Mouse (Mus musculus): ENCODE results near the gene Syt8.

Gene Syt8

DNA sequence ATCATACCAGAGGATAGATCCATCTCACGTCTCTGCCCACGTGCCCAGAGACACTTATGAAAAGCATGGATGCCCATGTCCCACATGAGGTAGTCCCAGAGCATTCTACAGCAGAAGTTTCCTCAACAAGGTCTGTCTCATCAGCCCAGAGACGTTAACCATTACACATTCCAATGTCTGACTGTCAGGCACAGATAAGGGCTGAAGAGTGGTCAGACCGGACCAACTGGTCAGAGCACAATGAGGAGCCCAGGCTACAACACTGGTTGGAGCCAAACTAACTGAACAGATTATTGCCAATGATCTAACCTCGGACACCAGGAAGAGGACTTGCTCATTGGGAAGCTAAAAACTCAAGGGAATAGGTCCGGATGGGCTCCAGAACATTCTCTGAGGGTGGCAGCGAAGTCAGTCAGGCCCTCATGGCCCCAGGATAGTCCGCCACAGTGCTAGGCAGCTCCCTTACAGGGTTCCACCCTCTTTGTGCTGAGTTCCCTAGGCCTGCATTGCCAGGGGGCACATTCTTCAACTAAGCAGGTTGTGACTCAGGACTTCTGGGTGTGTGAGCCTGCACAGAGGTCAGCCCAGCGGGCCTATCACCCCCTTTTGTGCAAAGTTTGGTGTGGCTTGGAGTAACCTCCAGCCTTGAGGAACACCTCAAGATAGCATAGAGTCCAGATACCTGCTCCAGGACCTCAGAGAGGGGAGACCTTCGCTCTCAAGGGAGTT, at the start of gene Syt8:
Gene Syt8, plus strand, starts transcription at position 714 of the 729 bp plus-strand sequence.
- WGBS = 91% methylated on average over 10 of the region's 10 CpGs

DNA sequence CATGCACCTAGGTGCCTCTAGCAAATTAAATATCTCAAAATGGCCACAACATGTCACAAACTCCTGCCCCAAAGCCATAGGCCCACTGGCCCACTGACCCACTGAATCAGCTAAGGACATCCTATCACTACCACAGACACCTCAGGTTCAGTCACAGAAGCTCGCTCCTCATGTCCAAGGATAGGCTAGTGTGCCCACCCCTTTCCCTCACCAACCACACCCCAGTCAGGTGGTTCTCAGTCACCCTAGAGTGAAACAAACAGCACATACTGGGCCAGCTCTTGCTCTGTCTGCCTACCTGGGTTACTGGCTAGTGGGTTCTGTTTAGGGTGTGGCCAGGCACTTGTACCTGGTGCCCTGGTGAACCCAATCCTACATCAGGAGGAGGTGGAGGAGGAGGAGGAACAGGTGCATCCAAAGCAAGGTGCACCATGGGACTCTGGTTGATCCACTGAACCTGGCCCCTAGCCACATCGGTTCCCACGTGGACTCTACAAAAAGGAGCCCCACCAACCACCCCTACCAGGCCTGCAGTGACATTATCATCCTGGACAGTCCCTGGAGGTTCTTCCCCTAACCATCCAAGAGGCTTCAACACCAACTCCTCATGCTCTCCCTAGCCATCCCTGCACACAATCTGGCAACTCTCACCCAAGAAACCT, 48.8 kb upstream of the Syt8 start:
- WGBS = 60% methylated on average over 3 of the region's 3 CpGs

DNA sequence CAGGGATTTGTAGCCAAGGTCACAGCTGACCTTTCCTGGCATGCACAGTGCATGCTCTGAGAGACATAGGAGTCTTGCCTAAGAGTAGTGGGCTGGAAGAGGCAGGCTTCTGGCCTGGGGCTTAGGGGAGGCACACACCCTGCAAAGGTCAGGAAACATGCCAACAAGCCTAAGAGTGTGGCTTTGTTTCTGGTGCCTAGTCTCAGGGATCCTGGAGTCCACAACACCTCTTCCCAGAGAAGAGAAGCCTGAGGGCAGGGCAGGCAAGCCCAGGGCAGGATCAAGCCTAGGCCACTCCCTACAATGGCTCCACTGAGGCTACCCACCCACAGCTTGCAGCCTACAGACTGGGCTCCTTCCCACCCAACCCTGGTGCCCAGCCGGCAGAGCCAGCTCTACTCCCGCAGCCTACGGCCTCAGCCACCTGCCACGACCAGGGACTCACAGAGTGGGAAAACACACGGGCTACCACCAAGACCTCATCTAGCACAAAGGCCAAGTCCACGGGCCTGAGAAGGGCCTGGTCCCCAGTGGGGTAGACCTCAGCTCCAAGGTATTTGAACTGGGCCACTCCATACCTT, 47.9 kb upstream of the Syt8 start:
- 13% methylated on average over 6 of the region's 6 CpGs for WGBS

DNA sequence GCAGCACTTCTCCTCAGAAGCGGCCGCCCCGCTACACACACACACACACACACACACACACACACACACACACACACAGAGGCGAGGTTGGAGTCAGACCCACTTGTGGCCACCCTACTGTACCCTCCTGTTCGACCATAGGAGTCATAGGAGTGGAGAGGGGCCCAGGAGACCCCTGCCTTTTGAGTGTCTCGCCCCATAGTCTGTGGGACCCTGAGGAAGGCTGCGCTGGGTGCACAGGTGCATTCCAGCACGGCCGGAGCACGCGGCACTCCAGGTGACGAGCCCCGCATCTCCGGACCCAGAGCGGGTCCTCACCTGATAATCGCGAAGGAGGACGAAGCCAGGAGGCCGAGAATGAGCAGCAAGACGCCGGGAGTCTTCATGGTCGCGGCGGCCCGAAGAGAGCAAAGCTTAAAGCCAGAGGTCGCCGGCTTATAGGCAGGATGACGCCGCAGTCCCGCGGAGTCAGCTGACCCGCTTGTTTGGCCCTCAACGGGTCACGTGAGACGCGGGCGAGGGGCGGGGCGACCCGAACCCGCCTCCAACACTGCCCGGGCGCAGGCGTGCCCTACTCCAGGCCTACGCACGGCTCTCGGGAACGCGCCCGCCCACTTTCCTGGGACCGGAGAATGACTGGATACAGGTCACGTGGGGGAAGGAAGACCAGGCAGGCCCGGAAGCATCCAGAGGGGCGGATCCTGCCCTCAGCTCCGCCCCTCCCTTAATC, 47.1 kb upstream of the Syt8 start, which contains the start of gene Ctsd:
Gene Ctsd, minus strand, starts transcription at position 620 of the 730 bp plus-strand sequence.
- WGBS = under 1% methylated on average over 55 of the region's 55 CpGs

DNA sequence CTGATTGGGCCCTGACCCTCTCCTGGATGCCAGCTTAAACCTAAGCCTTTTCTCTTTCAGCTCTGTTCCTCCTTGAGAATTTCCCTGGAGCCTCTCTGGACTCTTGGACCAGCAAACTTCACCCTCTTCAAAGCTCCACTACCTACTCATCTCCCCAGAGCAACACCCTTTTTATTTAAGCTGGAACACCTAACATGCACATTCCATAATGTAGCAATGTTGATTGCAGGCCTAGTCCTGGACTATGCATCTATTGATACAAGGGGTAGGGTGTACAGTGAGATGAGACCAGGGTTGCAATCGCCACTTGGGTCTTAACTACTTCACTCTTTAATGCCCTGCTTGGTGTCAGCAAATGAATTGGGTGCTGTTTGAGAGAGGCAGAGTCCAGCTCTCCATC, 46.5 kb upstream of the Syt8 start:
- 78% methylated on average over 1 of the region's 1 CpGs for WGBS

DNA sequence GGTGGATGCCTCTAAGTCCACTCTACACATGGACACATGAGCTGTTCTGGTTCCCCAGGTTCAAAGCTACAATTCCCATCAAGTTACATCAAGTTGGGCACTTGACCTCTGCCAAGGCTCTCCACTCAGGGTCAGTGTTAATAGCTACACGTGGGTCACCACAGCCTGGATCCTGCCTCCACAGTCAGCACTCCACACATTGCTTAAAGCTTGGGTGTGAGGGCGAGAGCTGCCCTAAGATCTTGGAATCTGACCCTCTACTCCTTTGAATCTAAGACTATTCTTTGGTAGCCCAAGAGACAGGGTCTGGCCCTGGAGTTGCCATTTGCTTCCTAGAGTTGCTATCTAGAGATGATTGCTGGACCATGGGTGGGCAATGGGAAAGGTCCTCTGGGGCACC, 45.9 kb upstream of the Syt8 start:
- 97% methylated on average over 2 of the region's 2 CpGs for WGBS

DNA sequence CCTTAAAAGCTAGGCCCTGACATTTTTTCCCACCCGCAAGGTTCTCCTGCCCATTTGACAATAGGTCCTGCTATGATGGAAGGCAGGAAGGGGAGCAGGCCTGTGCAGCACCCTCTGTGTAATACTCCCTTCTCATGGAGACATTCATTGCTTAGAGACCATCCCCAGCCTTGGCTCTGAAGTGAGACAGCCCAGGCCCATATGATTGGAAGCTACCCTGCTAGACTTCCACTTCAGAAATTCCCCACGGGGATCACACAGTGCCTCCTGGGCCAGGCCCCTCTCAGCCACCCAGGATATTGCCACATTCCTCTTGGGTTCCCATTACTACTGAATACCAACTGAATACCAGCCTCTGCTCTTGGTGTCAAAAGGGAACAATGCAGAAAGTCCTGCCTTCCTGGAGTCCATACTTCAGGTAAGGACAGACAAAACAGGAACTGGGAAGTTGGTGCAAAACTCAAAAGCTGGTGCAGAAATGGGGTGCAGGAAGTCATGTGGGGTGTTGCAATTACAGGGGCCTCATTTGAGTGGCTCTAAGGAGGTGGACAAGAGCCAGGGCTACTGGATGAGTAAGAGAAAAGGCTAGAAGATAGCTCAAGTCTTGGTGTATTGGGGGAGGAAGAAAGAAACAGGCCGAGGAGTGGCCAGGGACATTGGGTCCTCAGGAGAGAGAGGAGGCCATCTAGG, 44.5 kb upstream of the Syt8 start:
- 94% methylated on average over 3 of the region's 3 CpGs for WGBS

DNA sequence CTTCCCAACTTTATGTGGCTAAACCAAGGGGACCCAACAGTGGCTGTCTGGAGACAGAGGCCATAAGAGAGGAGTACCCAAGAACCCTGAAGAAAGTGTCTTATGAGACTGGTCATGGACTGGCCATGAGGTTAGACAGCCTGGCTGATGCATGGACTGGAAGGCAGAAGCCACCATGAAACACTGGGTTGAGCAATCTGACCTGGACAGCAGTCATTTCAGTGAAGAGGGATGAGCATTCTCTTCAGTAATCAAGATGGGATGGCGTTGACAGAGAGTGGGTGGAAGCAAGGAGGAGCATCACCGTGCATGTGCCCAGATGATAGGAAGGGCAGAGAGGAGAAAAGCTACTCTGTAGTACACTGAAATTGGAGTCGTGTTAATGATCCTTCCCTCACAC, 43.5 kb upstream of the Syt8 start:
- WGBS = 74% methylated on average over 3 of the region's 3 CpGs

DNA sequence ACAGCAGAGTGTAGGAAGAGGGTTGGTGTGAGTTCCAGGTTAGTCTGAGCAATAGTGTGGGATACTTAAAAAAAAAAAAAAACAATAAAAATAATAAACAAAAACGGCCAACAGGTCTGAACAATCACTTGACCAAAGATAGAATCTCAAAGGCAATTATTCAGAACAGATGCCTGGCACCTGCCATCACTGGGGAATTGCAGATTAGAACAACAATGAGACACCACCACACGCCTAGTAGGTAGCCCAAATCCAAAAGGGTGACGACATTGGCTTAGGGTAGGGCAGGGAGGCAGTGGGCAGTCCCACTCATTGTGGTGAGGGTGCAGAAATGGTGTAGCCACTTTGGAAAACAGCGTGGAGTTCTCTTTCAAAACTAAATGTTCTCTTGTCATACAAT, 43.0 kb upstream of the Syt8 start:
- WGBS = 62% methylated on average over 4 of the region's 4 CpGs

DNA sequence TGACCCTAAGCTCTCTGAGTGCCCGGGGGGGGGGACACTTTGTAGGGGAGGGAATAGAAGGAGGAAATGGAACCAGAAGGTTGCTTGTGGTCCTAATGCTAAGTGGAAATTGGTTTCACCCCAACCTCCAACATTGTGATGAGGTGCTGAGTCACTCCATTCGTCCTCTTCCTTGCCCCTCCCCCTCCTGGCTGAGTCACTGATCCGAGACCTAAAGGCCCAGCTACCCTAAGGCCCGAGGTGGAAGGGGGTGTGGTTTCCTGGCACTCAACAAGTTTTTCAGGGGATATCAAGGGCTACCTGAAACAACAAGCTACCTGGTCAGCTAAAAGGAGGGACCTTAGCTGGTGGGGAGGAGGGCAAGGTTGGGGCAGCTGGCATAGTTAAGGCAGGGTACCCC, 41.5 kb upstream of the Syt8 start:
- 24% methylated on average over 4 of the region's 4 CpGs for WGBS

DNA sequence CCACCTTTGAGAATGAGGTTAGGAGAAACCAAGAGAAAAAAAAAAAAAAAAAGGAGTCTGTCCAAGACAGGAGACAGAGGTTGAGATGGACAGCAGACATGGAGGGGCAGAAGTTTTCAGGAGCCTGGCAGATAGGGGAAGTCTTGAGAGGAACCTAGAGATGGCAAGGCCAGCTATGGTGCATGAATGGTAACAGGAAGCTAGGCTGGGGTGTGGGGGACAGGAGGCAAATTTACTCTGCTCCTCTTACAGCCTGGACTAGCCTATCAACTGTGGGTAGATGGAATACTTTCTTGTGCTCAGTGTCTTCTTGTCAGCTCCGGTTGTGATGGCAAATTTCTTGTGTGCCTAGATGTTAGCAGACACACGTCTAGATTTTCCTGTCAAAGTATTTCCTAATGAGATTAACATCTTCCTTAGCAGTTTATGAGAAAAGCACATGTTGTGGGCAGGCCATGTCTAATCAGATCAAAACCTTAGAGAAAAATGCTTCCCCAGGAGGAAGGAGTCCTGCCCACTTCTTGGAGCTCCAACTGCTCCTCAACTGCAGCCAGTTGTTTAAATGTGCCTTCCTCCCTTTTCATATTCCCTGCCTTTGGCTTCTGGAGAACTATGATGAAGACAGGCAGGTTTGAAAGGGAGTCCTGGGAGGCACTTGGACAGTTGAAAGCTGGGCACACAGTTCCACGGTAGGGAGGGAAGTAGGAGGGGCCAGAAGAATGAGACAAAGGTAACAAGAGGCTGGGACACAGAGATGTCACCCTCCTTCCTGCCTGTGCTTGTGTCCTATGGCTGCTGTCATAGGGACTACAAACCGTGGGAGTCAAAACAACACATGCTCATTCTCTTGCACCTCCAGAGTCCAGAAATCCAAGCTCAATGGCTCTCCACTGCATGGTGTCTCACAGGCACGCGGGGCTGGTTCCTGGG, 40.1 kb upstream of the Syt8 start:
- WGBS = 63% methylated on average over 6 of the region's 6 CpGs

DNA sequence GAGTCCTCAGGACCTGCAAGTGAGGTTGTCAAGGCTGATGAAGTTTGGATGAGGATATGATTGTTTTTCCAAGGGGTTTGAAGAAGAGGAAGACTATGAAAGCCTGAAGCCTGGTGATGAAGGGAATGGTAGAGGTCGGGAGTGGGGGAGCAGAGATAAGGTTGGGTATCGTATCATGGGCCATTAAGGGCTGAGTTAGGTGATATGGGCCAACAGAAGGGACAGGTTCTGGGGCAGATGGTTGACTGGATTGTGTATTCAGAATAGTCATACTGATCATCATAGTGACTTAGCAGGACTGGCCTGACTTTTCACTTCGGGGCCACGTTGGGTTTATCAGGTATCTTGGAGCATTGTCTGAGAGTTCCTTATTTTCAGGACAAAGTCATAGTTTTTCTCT, 39.2 kb upstream of the Syt8 start:
- WGBS = 91% methylated on average over 4 of the region's 4 CpGs

DNA sequence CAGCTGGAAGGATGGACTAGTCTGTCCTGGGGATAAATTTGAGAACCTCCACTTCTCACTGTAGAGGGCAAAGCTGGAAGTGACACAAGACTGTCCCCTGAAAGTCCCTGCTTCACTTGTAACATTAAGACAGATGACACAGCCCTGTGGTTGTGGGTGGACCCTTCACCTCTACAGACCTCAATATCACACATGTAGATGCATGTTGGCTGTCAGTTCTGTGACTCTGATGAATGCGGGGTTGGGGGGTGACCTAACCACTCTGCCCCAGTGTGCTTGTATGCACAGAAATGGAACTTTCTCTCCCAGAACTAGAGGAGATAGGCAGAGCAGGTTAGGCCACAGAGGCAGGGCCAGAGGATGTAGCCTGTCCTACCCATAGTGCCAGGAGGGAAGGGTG, 38.0 kb upstream of the Syt8 start:
- WGBS = 93% methylated on average over 1 of the region's 1 CpGs

DNA sequence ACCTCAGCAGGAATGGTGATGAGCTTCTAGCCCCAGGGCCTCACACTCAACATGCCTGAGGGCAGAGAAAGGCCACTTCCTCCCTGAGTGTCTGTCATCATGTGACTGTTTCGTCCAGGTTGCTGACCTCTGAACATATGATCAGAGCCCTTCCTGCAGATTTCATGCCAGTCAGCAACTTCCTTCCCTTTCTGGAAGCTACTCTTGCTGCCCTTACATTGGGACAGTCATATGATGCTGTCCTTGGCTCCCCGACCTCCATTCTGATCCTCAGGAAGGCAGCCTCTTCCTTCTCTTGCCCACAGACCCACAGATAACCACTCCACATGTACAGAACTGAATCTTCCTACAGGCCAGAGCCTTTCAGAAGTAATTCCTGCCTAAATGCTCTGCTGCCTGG, 36.6 kb upstream of the Syt8 start:
- 83% methylated on average over 2 of the region's 2 CpGs for WGBS

DNA sequence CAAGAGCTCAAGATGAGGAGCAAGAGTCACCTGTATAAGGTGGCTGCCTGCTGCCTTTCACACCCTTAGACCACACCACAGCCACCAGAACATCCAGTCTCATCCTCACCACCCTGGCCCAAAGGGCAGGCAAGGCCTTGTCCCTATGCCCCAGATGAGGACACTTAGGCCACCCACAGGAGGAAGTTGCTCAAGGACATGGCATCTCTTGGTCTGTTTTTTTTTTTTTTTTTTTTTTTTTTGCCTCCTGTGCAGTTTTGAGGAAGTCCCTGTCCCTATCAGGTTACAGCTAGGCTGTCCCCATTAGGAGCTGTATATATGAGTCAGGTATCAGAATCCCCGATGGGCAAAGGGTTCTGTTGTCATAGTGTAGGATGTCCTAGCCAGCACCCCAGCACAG, 35.4 kb upstream of the Syt8 start:
- WGBS = 67% methylated on average over 1 of the region's 1 CpGs

DNA sequence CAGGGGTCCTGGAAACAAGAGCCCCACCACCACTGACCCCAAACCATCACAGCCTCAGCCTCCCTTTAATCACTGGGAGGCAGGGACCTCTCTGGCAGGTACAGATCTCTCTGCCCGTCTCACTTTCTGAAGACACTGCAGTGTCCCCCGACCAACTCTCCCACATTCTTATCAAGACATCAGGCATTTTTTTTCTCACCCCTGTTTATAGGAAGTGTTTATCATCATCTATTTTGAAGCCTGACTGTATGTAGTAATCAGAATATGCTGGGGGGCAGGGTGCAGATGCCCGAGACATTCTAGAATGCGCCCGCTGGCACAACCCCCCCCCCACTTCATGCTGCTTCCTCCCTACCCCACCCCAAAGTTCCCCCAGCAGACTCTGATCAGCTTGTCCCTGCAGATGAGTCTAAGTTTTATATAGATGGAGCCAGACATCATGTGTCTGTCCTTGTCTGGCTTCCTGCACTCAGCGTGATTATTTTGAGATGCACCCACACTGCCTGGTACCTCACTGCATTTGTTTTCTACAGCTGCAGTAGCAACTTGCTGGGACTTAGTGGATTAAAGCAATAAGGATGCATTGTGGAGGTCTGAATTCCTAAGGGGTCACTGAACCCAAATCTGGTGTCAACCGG, 34.4 kb upstream of the Syt8 start:
- whole genome bisulfite sequencing = 44% methylated on average over 7 of the region's 7 CpGs

DNA sequence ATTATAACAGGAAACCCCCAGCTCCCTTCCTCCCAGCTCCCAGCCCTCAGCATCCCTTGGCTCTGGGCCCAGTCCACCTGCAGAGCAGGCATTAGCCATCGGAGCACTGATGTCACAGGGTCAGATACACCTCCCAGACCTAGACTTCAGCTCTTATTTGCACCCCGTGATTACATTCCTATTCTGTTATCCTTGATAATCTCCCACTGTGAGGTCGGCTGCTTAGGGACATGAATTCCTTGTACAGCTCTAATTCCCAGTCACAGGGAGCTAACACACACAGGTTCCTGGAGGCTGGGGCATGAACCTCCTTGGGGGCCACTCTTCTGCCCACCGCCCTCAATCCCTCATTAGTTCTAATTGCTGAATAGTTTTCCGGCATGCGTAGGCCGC, 33.9 kb upstream of the Syt8 start:
- 55% methylated on average over 7 of the region's 7 CpGs for WGBS

DNA sequence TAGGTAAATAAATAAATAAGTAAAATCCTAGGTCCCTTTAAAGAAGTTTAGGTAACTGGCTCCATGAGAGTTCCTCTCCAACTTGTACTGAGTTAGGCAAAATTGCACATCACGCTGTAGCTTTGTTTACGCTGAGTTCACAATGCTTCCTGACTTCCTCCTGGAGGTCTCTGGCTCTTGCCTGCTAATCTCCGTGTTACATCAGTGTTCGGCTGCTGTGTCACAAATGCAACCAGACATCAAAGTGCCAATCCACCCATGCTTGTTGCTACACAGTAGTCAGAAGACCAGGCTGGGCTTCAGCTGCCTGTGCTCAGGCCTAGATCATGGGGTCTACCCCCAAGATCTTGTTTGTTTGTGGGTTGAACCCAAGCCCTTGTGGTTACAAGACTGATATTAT, 31.1 kb upstream of the Syt8 start:
- 79% methylated on average over 4 of the region's 4 CpGs for WGBS

DNA sequence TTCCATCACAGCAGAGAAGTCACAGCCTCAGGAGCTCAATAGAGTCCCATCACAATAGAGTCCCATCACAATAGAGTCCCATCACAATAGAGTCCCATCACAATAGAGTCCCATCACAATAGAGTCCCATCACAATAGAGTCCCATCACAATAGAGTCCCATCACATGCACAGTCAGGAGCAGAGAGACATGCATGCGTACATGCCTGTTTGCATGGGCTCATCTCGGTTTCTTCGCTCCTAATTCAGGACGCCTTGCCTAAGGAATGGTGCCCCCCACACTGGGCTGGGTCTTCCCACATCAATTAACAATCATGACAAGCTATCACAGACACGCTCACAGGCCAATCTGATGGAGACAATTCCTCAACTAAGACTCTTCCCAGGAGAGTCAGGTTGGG, 29.5 kb upstream of the Syt8 start:
- WGBS = 95% methylated on average over 5 of the region's 5 CpGs

DNA sequence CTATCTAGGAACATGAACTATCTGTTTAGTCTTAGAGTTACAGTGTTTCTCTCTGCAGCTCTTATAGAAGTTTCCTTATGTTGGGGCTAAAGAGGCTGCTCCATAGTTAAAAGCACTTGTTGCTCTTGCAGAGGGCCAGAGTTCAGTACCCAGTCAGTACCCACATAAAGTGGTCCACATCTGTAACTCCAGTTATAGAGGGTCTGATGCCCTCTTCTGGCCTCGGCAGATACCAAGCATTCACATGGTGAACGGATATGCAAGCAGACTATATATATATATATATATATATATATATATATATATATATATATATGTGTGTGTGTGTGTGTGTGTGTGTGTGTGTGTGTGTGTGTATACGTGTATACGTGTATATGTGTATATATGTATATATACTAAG, 26.7 kb upstream of the Syt8 start:
- 68% methylated on average over 4 of the region's 4 CpGs for WGBS

All from cerebral cortex, adult 2 months (tissue).